Mouse (Mus musculus) ES-E14 (cell line): ENCODE data around the gene Ints6.

Source experiments
- CHD2 ChIP-seq: IDR thresholded peaks from 2 replicates; pipeline ENCODE4 v1.6.1; 2014; ENCODE audit warnings: mild to moderate bottlenecking, low read depth, low read length, inconsistent platforms
- HCFC1 ChIP-seq: IDR thresholded peaks from 2 replicates; pipeline ENCODE4 v1.6.1; 2012; ENCODE audit warnings: low read length, inconsistent platforms, borderline replicate concordance; ENCODE audit not compliant: insufficient read depth
- MAFK ChIP-seq: IDR thresholded peaks from 2 replicates; pipeline ENCODE4 v1.6.1; 2014; ENCODE audit warnings: mild to moderate bottlenecking, low read depth, low read length, inconsistent platforms; ENCODE audit not compliant: insufficient read depth
- ZC3H11A ChIP-seq: IDR thresholded peaks from 2 replicates; pipeline ENCODE4 v1.6.1; 2012; ENCODE audit warnings: low read depth, mild to moderate bottlenecking, inconsistent platforms, low read length, borderline replicate concordance
- ZNF384 ChIP-seq: IDR thresholded peaks from 2 replicates; pipeline ENCODE4 v1.6.1; 2012; ENCODE audit warnings: low read depth, low read length, inconsistent platforms

DNA sequence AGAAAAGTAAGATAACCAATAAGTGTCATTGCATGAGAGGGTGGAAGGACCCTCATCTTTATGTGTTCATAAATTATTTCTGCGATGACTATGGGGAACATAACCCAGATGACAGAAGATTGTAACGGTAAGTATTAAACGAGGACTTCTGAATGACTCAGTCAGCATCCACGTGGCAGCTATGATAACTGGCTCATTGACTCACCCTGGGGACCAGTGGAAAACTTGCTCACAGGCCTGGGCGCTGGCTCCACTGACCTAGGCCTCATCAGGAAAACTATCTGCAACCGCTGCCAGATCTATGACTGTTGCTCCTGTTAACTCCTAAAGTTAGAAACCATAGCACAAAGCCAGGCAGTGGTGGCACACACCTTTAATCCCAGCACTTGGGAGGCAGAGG is 112.6 kb downstream of the Ints6 start:
- TF ChIP-seq ZC3H11A = no peak
- TF ChIP-seq ZNF384 = no peak
- TF ChIP-seq CHD2 = no peak
- TF ChIP-seq MAFK = no peak
- TF ChIP-seq HCFC1 = no peak
